Mouse (Mus musculus): ENCODE measurements at regions not wholly inside any gene's neighbourhood (a gene's known extent, or its start where the extent isn't known, plus 50 kb on each side); places are given as distances from the start of the nearest gene placed in this dataset.

DNA sequence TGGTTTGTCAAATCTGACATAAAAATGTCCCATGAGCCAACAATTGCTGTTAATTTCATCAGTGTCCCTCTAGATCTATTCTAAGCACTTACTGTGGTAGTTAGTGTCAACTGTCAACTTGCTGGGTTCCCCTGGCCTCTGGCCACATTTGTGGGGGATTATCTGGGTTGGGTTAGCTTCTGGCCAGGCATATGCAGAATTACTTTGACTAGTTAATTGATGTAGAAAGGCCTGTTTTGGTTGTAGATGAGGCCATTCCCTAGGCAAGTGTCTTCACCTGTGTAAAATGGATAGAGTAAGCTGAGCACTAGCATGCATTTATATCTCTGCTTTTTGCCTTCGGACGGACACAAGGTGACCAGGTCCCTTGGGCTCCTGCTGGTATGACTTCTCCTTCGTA lies 283.9 kb downstream of the 1810013L24Rik start:
- no peak overlapping the region for H3K9ac ChIP-seq (ENCODE audit: low read depth, low read length)
- no peaks in the 10 kb centered on the region for H3K4me1 ChIP-seq (replicated peaks; ENCODE audit: control insufficient read depth, insufficient read depth, low read length)
- H3K27me3 ChIP-seq (replicated peaks; ENCODE audit: control insufficient read depth, insufficient read depth, low read length) = no peaks in the 10 kb centered on the region
- no peak for ATAC-seq (replicated peaks; ENCODE audit: low FRiP score)
- no peak overlapping the region for H3K27ac ChIP-seq (ENCODE audit: low read depth, low read length)
- no peaks in the 10 kb centered on the region for H3K36me3 ChIP-seq (ENCODE audit: control insufficient read depth, insufficient read depth, low read length)
- H3K4me3 ChIP-seq (ENCODE audit: low read depth, low read length) = no peak overlapping the region
- 81% methylated on average over 3 of the region's 3 CpGs for WGBS
- peaks cover 2% of the 10 kb centered on the region; the same call in 1 of the 2 replicates for H3K9me3 ChIP-seq (ENCODE audit: control insufficient read depth, low read length)
- no peak for DNase-seq (ENCODE audit: low spot score)
- H3K4me2 ChIP-seq = no peak overlapping the region

DNA sequence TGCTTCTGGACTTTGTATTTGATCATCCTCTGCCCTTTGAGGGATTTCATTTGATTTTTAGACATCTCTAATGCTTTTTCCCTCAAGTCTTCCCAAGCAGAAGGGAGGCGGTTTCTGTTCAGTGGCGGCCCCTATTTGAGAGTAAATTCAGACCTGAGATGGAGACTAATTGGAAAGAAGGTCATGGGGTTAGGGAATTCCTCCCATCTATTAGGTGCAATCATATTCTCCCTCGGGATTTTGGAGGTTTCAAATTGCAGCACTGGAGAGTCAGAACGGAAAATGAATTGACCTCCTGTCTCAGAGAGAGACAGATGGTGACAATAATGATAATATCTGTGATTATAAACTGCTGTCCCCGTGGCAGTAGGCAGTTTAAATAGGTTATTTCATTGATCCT lies 285.6 kb downstream of the 1810013L24Rik start:
- Histone ChIP-seq H3K4me2 (no peak overlapping the region), H3K4me3 (ENCODE audit: low read depth, low read length) (no peak overlapping the region), H3K36me3 (ENCODE audit: control insufficient read depth, insufficient read depth, low read length) (no peaks in the 10 kb centered on the region), H3K27me3 (replicated peaks; ENCODE audit: control insufficient read depth, insufficient read depth, low read length) (no peaks in the 10 kb centered on the region), H3K9me3 (ENCODE audit: control insufficient read depth, low read length) (no peaks in the 10 kb centered on the region), H3K9ac (ENCODE audit: low read depth, low read length) (no peak overlapping the region), H3K27ac (ENCODE audit: low read depth, low read length) (no peak overlapping the region), H3K4me1 (replicated peaks; ENCODE audit: control insufficient read depth, insufficient read depth, low read length) (no peaks in the 10 kb centered on the region)
- whole genome bisulfite sequencing = 64% methylated on average over 5 of the region's 5 CpGs
- DNase-seq (ENCODE audit: low spot score) = no peak
- ATAC-seq (replicated peaks; ENCODE audit: low FRiP score) = no peak

DNA sequence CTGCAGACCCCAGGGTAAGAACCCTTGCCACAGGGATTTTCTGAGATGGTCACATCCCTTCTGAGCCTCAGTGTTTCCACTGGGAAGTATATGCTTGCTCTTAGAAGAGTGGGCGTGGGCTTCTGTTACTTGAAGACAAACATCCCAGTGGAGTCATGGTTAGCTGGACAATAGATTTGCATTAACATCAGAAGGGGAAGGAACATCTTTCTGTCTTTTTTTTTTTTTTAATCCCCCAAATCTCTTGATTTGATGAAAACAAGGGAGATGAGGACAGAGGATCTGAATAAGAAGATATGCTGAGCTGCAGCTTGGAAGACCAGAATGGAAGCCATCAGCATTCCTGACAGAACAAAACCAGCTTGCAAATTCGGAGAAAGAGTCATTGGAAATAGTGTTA lies 291.7 kb downstream of the 1810013L24Rik start:
- no peak overlapping the region for H3K9ac ChIP-seq (ENCODE audit: low read depth, low read length)
- no peak overlapping the region for H3K27ac ChIP-seq (ENCODE audit: low read depth, low read length)
- H3K4me2 ChIP-seq = no peak overlapping the region
- H3K36me3 ChIP-seq (ENCODE audit: control insufficient read depth, insufficient read depth, low read length) = no peaks in the 10 kb centered on the region
- no peak overlapping the region for H3K4me3 ChIP-seq (ENCODE audit: low read depth, low read length)
- H3K4me1 ChIP-seq (replicated peaks; ENCODE audit: control insufficient read depth, insufficient read depth, low read length) = no peaks in the 10 kb centered on the region
- DNase-seq (ENCODE audit: low spot score) = no peak
- WGBS = 75% methylated on average over 2 of the region's 2 CpGs
- no peaks in the 10 kb centered on the region for H3K9me3 ChIP-seq (ENCODE audit: control insufficient read depth, low read length)
- H3K27me3 ChIP-seq (replicated peaks; ENCODE audit: control insufficient read depth, insufficient read depth, low read length) = no peaks in the 10 kb centered on the region
- ATAC-seq (replicated peaks; ENCODE audit: low FRiP score) = no peak

DNA sequence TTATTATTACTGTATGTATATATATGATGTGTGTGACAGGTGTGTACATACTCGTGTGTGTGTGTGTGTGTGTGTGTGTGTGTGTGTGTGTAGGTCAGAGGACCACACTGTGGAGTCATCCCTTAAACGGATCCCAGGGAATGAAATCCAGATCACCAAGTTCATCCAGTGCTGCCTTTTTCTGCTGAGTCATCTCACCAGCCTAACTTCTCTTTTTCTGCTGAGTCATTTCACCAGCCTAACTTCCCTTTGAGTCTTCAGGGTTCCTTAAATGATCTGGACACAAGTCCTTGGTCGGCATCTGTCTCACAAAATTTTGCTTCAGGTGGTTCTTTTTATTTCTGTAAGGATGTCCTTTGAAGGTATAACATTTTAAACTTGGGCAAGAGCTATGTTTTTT lies 302.2 kb downstream of the 1810013L24Rik start:
- WGBS = 58% methylated on average over 3 of the region's 3 CpGs
- H3K4me3 ChIP-seq (ENCODE audit: low read depth, low read length) = no peak overlapping the region
- no peaks in the 10 kb centered on the region for H3K36me3 ChIP-seq (ENCODE audit: control insufficient read depth, insufficient read depth, low read length)
- H3K9ac ChIP-seq (ENCODE audit: low read depth, low read length) = no peak overlapping the region
- DNase-seq (ENCODE audit: low spot score) (no peak), ATAC-seq (replicated peaks; ENCODE audit: low FRiP score) (no peak)
- H3K4me1 ChIP-seq (replicated peaks; ENCODE audit: control insufficient read depth, insufficient read depth, low read length) = no peaks in the 10 kb centered on the region
- no peaks in the 10 kb centered on the region for H3K27me3 ChIP-seq (replicated peaks; ENCODE audit: control insufficient read depth, insufficient read depth, low read length)
- H3K9me3 ChIP-seq (ENCODE audit: control insufficient read depth, low read length) = no peaks in the 10 kb centered on the region
- H3K4me2 ChIP-seq = no peak overlapping the region
- no peak overlapping the region for H3K27ac ChIP-seq (ENCODE audit: low read depth, low read length)

DNA sequence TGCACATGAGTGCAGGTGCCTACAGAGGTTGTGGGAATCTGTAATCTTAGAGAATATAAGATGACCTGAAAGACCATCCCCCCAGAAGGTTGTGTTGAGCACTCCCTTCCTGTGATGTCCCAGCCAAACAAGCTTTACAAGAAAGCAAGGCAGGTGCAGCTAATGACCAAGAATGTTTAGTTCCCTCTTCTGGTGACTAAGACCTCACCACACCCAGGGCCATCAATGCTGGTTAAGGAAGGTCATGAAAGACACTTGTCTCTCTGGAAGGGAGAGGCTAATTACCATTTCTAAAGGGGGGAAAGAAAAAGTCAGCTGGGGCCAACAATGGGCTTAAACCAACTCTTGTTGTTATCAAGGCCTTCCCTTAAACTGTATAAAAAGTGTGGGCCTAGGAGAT lies 302.9 kb downstream of the 1810013L24Rik start:
- Histone ChIP-seq H3K36me3 (ENCODE audit: control insufficient read depth, insufficient read depth, low read length) (no peaks in the 10 kb centered on the region), H3K4me1 (replicated peaks; ENCODE audit: control insufficient read depth, insufficient read depth, low read length) (no peaks in the 10 kb centered on the region), H3K27me3 (replicated peaks; ENCODE audit: control insufficient read depth, insufficient read depth, low read length) (no peaks in the 10 kb centered on the region), H3K9ac (ENCODE audit: low read depth, low read length) (no peak overlapping the region), H3K4me2 (no peak overlapping the region), H3K9me3 (ENCODE audit: control insufficient read depth, low read length) (no peaks in the 10 kb centered on the region), H3K27ac (ENCODE audit: low read depth, low read length) (no peak overlapping the region), H3K4me3 (ENCODE audit: low read depth, low read length) (no peak overlapping the region)
- ATAC-seq (replicated peaks; ENCODE audit: low FRiP score) (no peak), DNase-seq (ENCODE audit: low spot score) (no peak)

DNA sequence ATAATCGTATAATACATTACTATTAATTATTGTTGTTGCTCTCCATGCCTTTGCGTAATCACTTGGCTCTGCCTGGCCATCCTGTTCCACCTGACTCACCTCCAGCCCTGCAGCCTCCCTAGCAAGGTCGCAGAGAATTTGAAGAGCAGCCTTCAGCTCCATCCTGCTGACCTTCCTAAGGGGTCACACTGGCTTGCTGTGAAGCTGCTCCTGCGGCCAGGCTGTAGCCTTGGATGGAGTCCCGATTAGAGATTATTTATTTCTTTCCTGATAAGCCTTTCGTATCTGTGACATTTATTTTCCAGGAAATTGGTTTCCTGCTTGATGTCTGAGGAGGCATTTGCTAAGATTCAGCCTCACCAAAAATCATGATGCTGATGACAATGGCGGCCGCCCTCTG lies 305.5 kb downstream of the 1810013L24Rik start:
- Histone ChIP-seq H3K4me2 (no peak overlapping the region), H3K27me3 (replicated peaks; ENCODE audit: control insufficient read depth, insufficient read depth, low read length) (no peaks in the 10 kb centered on the region), H3K4me3 (ENCODE audit: low read depth, low read length) (no peak overlapping the region), H3K4me1 (replicated peaks; ENCODE audit: control insufficient read depth, insufficient read depth, low read length) (no peaks in the 10 kb centered on the region), H3K9ac (ENCODE audit: low read depth, low read length) (no peak overlapping the region), H3K27ac (ENCODE audit: low read depth, low read length) (no peak overlapping the region), H3K9me3 (ENCODE audit: control insufficient read depth, low read length) (no peaks in the 10 kb centered on the region), H3K36me3 (ENCODE audit: control insufficient read depth, insufficient read depth, low read length) (no peaks in the 10 kb centered on the region)
- DNase-seq (ENCODE audit: low spot score) (no peak), ATAC-seq (replicated peaks; ENCODE audit: low FRiP score) (no peak)
- WGBS = 71% methylated on average over 8 of the region's 8 CpGs

DNA sequence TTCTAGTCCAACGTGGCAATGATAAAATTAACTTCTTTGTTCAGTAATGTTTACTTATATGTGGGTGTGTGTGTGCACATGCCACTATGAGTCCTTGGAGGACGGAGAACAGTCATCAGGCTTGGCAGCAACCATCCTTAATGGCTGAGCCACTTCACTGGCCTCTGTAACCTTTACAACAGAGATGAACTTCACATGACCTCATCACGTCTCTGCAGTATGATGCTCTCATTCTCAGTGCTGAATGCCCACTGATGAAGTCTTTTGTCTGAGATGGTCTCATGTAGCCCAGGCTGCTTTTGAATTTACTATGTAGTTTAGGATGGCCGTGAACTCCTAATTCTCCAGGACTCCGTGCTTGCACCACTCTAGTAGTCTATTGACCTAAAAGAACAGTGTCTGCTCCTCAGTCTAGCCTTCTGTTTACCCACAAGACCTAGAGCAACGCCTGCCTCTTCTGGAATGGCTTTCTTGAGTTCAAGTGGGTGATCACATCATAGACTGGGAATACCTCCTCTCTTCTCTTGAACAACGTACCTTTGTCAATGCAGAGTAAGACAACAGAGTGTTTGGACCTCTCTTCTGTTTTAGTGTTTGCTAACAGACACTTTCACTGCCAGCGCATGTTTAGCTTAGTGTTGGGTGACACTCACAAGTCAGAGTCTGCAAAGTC lies 308.8 kb downstream of the 1810013L24Rik start:
- no peaks in the 10 kb centered on the region for H3K27me3 ChIP-seq (replicated peaks; ENCODE audit: control insufficient read depth, insufficient read depth, low read length)
- no peak overlapping the region for H3K9ac ChIP-seq (ENCODE audit: low read depth, low read length)
- ATAC-seq (replicated peaks; ENCODE audit: low FRiP score) = no peak
- H3K4me1 ChIP-seq (replicated peaks; ENCODE audit: control insufficient read depth, insufficient read depth, low read length) = no peaks in the 10 kb centered on the region
- H3K4me2 ChIP-seq = no peak overlapping the region
- no peaks in the 10 kb centered on the region for H3K36me3 ChIP-seq (ENCODE audit: control insufficient read depth, insufficient read depth, low read length)
- WGBS = 67% methylated on average over 8 of the region's 8 CpGs
- H3K4me3 ChIP-seq (ENCODE audit: low read depth, low read length) = no peak overlapping the region
- no peaks in the 10 kb centered on the region for H3K9me3 ChIP-seq (ENCODE audit: control insufficient read depth, low read length)
- no peak for DNase-seq (ENCODE audit: low spot score)
- H3K27ac ChIP-seq (ENCODE audit: low read depth, low read length) = no peak overlapping the region

DNA sequence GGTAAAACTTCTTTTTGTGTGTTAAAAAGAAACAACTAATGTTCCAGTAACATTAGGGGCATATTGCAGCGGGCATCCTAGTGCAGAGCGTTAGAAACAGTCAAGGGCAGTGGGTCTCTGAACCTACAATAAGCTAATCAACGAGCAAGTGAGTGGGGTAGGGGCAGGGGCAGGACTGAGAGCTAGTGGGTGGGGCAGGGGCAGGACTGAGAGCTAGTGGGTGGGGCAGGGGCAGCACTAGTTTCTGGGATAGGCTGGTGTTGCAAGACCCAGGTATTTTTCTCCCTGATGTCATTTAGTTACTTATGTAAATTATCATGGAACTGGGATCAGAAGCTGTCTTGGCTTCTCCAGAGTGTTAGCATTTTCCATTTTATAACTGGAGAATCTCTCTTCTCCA lies 309.5 kb downstream of the 1810013L24Rik start:
- DNase-seq (ENCODE audit: low spot score) = no peak
- no peak for ATAC-seq (replicated peaks; ENCODE audit: low FRiP score)
- H3K4me2 ChIP-seq = no peak overlapping the region
- no peaks in the 10 kb centered on the region for H3K27me3 ChIP-seq (replicated peaks; ENCODE audit: control insufficient read depth, insufficient read depth, low read length)
- 59% methylated on average over 3 of the region's 3 CpGs for WGBS
- no peak overlapping the region for H3K27ac ChIP-seq (ENCODE audit: low read depth, low read length)
- no peaks in the 10 kb centered on the region for H3K9me3 ChIP-seq (ENCODE audit: control insufficient read depth, low read length)
- H3K4me3 ChIP-seq (ENCODE audit: low read depth, low read length) = no peak overlapping the region
- no peaks in the 10 kb centered on the region for H3K36me3 ChIP-seq (ENCODE audit: control insufficient read depth, insufficient read depth, low read length)
- no peak overlapping the region for H3K9ac ChIP-seq (ENCODE audit: low read depth, low read length)
- no peaks in the 10 kb centered on the region for H3K4me1 ChIP-seq (replicated peaks; ENCODE audit: control insufficient read depth, insufficient read depth, low read length)

DNA sequence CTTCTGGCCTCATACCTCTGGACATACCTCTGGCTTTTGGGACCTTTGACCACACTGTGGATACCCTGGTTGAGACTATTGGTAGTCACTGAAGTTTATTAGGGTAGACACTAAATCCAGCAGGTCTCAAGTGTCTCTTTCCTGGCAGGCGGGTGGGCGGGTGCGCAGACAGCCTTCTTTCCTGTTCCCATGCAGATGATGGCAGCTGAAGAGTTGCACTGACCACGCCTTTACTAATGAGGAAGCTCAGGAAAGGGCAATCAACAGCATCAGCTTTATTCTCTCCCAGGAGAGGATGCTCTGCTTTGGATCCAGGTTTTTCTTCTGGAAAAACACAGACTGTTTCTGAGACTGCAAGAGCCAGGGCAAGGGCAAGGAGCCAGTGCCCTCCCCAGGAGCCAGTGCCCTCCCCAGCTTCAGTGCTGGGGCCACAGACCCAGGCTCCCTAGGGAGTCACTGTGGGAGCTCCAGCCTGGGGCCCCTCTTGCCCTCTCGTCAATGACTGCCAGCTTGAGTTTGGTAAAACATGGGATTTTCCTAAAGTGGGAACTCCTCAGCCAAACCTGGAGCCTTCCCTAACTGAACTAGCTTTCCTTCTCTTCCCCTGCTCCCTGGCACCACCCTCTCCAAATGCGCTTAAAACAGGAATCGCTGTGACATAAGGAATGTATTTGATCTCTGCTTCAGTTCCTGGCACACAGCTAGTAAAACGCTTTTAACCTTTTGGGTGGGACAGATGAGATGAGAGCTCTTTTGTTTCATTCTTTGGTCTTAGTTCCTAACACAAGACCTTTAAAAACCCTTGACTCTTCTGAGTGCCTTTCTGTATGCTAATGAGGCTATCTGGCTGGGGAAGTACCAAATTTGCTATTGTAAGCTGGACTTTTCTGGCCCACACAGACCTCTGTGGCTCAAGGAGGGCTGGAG lies 319.6 kb downstream of the 1810013L24Rik start:
- no peaks in the 10 kb centered on the region for H3K4me1 ChIP-seq (replicated peaks; ENCODE audit: control insufficient read depth, insufficient read depth, low read length)
- DNase-seq (ENCODE audit: low spot score) (no peak), ATAC-seq (replicated peaks; ENCODE audit: low FRiP score) (no peak)
- WGBS = 56% methylated on average over 8 of the region's 8 CpGs
- no peak overlapping the region for H3K27ac ChIP-seq (ENCODE audit: low read depth, low read length)
- no peak overlapping the region for H3K4me2 ChIP-seq
- H3K4me3 ChIP-seq (ENCODE audit: low read depth, low read length) = no peak overlapping the region
- no peaks in the 10 kb centered on the region for H3K9me3 ChIP-seq (ENCODE audit: control insufficient read depth, low read length)
- H3K27me3 ChIP-seq (replicated peaks; ENCODE audit: control insufficient read depth, insufficient read depth, low read length) = no peaks in the 10 kb centered on the region
- H3K9ac ChIP-seq (ENCODE audit: low read depth, low read length) = no peak overlapping the region
- no peaks in the 10 kb centered on the region for H3K36me3 ChIP-seq (ENCODE audit: control insufficient read depth, insufficient read depth, low read length)
